Mouse (Mus musculus): ENCODE data around the gene Trpc6.

The Trpc6 gene

GRCm38 (mm10) chr9:8544041-8544794 lies at the start of gene Trpc6:
Trpc6 (plus strand) TSS chr9:8544142.
- peak; percentile 32 for DNase-seq (ENCODE audit: low spot score)

- DNase-seq (ENCODE audit: low spot score): no peak
Observed at GRCm38 (mm10) chr9:8520911-8521310, 23.0 kb upstream of the Trpc6 start.

DNA sequence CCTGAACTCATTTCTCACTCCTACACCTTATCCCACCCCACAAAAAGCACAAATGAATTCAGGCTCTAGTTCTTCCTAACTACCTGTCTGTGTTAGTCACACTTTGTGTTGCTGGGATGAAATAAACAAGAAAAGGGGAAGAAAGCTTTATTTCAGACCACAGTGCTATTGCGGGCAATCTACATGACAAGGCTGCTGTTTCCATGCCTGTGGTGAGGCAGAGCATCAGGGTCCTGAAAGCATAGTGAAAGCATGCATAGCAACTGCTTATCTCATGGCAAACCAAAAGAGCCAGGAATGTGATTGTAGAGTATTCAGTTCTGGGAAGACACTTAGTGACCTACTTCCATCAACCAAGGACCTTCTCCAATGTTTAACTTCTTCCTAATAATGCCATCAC lies 10.3 kb upstream of the Trpc6 start:
- DNase-seq (ENCODE audit: low spot score): no peak

DNA sequence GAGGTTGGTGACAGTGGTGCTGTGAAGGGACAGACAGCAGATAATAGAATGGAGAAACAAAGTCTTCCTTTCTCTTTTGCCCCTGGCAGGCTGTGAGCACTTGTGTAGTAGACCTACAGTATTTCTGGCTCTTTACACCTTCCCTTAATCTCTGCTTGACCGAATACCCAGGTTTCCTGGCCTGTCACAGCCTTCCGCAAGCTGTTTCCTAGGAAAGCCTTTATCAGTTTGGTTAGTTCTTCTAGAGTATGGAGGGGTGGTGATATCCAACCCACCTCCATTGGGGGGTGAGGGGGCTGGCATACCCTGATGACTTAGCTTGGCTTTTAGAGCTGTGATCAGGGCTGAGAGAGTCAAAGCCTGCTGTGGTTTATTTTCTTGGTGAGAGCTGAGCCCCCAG lies 1.3 kb downstream of the Trpc6 start:
- no peak for DNase-seq (ENCODE audit: low spot score)

GRCm38 (mm10) chr9:8558574-8558973 lies 14.6 kb downstream of the Trpc6 start:
- DNase-seq (ENCODE audit: low spot score): no peak

GRCm38 (mm10) chr9:8592618-8593017 lies 48.7 kb downstream of the Trpc6 start:
- peak; percentile 12 for DNase-seq (ENCODE audit: low spot score)

- DNase-seq (ENCODE audit: low spot score): peak; percentile 21
Observed at GRCm38 (mm10) chr9:8597089-8597488, 53.1 kb downstream of the Trpc6 start.

GRCm38 (mm10) chr9:8606816-8607491 lies 63.0 kb downstream of the Trpc6 start:
- no peak for DNase-seq (ENCODE audit: low spot score)

DNA sequence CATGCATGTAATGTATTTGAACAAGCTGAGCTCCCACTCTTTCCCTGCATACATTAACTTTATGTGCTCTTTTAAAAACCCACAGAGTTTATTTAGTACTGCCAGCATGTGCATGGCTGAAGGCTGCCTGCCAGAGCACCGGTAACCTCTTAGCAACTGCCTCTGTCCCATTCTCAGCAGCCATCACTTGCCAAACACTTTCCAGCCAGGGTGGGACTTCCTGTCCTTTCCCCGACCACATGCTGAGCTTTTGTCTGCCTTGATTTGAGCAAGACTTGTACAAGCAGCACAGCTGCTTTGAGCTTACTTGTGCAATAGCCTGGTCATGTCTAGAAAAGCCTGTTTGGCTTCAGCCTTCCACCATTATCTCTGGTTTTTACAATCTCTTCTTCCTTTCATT lies 90.4 kb downstream of the Trpc6 start:
- no peak for DNase-seq (ENCODE audit: low spot score)

- no peak for DNase-seq (ENCODE audit: low spot score)
Observed at GRCm38 (mm10) chr9:8643453-8643852, 99.5 kb downstream of the Trpc6 start.

GRCm38 (mm10) chr9:8655347-8655746 lies 111.4 kb downstream of the Trpc6 start:
- no peak for DNase-seq (ENCODE audit: low spot score)

- DNase-seq (ENCODE audit: low spot score): no peak
Observed at GRCm38 (mm10) chr9:8672944-8673343, 129.0 kb downstream of the Trpc6 start.

GRCm38 (mm10) chr9:8676607-8677006 lies 132.7 kb downstream of the Trpc6 start:
- no peak for DNase-seq (ENCODE audit: low spot score)

DNA sequence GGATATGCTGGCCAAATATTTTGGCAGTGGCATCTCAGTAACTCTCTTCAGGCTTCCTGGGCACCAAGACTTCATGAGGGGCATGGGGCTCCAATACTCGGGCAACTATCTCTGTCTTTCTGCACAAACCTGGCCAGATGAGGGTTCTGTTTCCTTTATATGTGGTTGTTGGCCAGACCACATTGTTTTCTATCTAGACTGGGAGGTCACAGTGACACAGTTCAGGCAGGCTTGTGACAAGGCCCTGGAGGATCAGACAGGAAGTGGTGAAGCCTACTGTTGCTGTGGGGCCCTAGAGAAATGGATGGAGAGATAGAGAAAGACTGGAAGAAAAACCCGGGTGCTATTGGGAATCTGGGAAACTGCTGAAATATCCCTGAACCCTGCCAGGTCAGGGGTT lies 149.2 kb downstream of the Trpc6 start:
- no peak for DNase-seq (ENCODE audit: low spot score)

GRCm38 (mm10) chr9:8700669-8701068 lies 156.7 kb downstream of the Trpc6 start:
- peak; percentile 84 for DNase-seq (ENCODE audit: low spot score)

DNA sequence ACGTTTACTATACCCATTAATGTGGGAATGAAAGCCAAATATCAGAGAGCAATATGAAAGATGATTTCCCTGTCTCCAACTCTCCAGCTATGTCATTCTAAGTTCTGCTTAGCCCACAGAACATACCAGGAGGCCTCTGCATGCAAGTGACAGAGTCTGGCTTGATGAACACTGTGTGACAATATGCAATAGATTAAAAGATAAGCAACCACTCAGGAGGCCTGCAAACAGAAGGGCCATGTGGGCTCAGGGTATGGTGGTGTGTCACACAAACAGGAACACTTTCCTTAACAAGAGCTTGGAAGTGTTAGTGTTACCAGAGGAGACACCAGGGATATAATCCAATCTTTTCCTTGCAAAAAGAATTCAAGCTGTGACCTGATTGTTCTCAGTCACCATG lies 159.6 kb downstream of the Trpc6 start:
- peak; percentile 9 for DNase-seq (ENCODE audit: low spot score)

- no peak for DNase-seq (ENCODE audit: low spot score)
Observed at GRCm38 (mm10) chr9:8703956-8704355, 160.0 kb downstream of the Trpc6 start.

DNA sequence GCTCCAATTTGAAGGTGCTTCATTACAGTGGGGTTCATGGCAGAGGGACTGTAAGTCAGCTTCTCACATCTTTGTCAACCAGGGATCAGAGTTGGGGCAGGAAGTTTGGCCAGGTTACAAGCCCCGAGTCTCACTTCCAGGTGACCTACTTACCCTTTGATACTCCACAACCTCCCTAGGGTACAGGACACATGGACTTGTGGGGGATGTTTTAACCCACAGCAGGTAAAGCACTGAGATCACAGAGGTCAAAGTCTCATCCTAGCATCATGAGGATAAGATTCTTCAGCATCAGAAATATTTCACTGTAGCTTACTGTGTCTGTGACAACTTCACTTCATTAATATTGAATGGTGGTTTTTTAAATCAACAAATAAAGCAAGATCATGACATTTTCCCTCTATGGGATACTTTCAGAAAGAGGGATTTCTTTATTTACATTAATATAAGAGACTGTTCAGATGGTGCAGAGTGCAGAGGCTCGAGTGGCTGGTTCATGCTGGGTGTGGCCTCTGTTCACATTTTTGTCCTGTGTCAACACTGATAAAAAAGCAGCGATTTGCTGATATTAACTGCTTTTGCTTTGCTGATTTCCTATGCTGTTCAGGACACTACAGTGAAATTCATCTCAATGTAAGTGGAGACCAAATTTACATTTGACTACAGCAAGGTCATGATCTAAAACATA lies 166.3 kb downstream of the Trpc6 start:
- DNase-seq (ENCODE audit: low spot score): no peak

- DNase-seq (ENCODE audit: low spot score): no peak
Observed at GRCm38 (mm10) chr9:8719017-8719416, 175.1 kb downstream of the Trpc6 start.

DNA sequence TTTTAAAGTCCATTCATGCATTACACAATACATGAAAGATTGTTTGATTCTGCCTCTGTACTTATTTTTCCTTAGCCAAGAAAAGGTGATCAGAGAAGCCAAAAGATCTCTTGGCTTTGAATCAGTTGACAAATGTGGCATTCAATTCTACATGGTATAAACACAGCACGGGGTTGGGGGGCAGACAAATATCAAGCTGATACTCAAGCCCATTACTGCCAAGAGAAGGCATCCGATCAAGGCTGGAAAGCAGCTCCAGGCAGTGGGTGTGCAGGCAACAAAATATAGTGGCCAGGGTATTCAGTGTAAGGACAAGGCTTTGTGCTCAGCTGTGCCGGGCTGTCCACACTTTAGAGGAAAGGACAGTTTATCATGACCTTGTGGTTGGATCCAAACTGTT lies 185.1 kb downstream of the Trpc6 start:
- no peak for DNase-seq (ENCODE audit: low spot score)
